Mouse (Mus musculus) kidney, postnatal 0 days (tissue): ENCODE data around the gene Psmb11. TPM values are rescaled to one million over a fixed set of nuclear protein-coding genes. Genes with fewer than 3 reads are reported as not detected.

Source experiments
- ATAC-seq: fragments of 200-750 bp; cut with Nextera tagmentation; replicated peaks from 2 replicates; pipeline ENCODE4 v1.8.0; 2017; ENCODE audit warnings: low read depth, moderate number of reproducible peaks, moderate TSS enrichment, moderate library complexity; ENCODE audit not compliant: low FRiP score
- DNase-seq: peaks from one replicate; pipeline ENCODE4 v3.0.0-alpha.2; 2016; ENCODE audit warnings: low spot score
- H3K27ac ChIP-seq: fragments of 300-500 bp; sonication (generic); 2 replicates; pipeline ENCODE4 v1.5.1; 2014; ENCODE audit warnings: mild to moderate bottlenecking
- H3K27me3 ChIP-seq: fragments of 300-500 bp; sonication (generic); 2 replicates; pipeline ENCODE4 v1.6.1; 2014; ENCODE audit warnings: low read length, mixed read lengths; ENCODE audit not compliant: insufficient read depth
- H3K36me3 ChIP-seq: fragments of 300-500 bp; sonication (generic); 2 replicates; pipeline ENCODE4 v1.6.1; 2014; ENCODE audit warnings: low read length, mixed read lengths; ENCODE audit not compliant: insufficient read depth
- H3K4me1 ChIP-seq: fragments of 300-500 bp; sonication (generic); replicated peaks from 2 replicates; pipeline ENCODE4 v1.6.1; 2014; ENCODE audit warnings: antibody characterized with exemption, low read length, mixed read lengths; ENCODE audit not compliant: insufficient read depth
- H3K4me2 ChIP-seq: fragments of 300-500 bp; sonication (generic); 2 replicates; pipeline ENCODE4 v1.6.1; 2014; ENCODE audit warnings: mild to moderate bottlenecking, low read length, moderate library complexity, mixed read lengths
- H3K4me3 ChIP-seq: fragments of 300-500 bp; sonication (generic); replicated peaks from 2 replicates; pipeline ENCODE4 v1.5.1; 2014; ENCODE audit warnings: low read depth, low read length
- H3K9ac ChIP-seq: fragments of 300-500 bp; sonication (generic); 2 replicates; pipeline ENCODE4 v1.6.1; 2014; ENCODE audit warnings: low read depth, low read length
- H3K9me3 ChIP-seq: fragments of 300-500 bp; sonication (generic); replicated peaks from 2 replicates; pipeline ENCODE4 v1.6.1; 2016; ENCODE audit warnings: low read length, inconsistent platforms, mixed read lengths
- CTCF ChIP-seq: IDR thresholded peaks from 2 replicates; pipeline ENCODE4 v1.5.1; 2016; ENCODE audit warnings: antibody characterized with exemption, low read depth, mild to moderate bottlenecking, moderate library complexity
- WGBS: fragments of 180-500 bp; shearing (Covaris S2); extraction: QIAGEN DNeasy Blood & Tissue Kit; methylation state at CpG from one replicate; pipeline ENCODE4 v1.1.7; 2014; 5-methylcytosine and 5-hydroxymethylcytosine counted together
- microRNA counts: library from miRNA; unstranded; fragments of <30 nt; microRNA quantifications from one replicate; lab custom pipeline; 2015
- microRNA-seq: library from miRNA; unstranded; fragments of <30 nt; microRNA quantifications from one replicate; pipeline ENCODE4, GENCODE M21; 2016
- polyA plus RNA-seq: library from polyadenylated mRNA; unstranded; fragments of >200 nt; fragmentation: Nextera tagmentation; extraction: Ambion mirVana; gene quantifications from 2 replicates; pipeline ENCODE4 v1.2.1, GENCODE M21; 2015

Psmb11 gene
- polyA plus RNA-seq, 1 experiment from 2014 or later: not detected

DNA sequence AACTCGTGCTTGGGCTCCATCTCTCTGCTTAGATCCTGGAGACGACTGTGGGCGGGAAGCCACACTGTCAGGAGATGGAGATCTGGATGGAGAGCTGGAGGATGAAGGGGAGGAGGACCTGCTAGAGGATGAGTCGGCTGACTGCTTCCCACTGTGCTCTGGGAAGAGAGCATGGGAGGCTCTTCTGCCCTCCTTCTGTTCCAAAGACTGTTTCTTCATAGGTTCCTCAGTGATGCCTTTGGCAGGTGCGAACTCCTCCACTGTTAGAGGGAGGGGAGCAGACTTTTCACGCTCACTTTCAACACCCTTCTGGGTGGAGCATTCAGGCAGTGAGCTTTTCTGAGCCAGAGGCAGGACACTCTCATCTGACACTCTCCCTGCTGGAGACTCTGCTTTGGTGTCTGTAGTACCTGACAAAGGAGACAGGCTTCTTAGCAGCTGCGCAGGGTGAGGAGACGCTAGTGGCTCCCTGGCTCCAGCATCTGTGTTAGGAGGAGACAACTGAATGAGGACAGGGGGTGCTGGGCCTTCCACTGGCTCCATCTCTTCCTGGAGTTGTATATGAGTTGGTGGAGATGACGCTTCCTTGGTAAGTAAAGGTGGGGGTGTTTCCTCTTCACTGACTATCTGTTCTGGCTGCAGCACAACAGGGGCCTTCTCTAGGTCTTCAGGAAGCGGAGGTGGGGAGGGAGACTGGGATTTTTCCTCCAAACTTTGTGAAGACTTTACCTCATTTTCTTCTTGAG is 43.4 kb downstream of the Psmb11 start:
- DNase-seq (no peak), ATAC-seq (no peak)
- Histone ChIP-seq H3K9me3 (no peaks in the 10 kb centered on the region), H3K36me3 (peaks cover 76% of the 10 kb centered on the region), H3K4me1 (no peaks in the 10 kb centered on the region), H3K9ac (no peak overlapping the region), H3K27ac (no peak overlapping the region), H3K4me3 (no peak overlapping the region), H3K4me2 (no peak overlapping the region), H3K27me3 (no peaks in the 10 kb centered on the region)
- TF ChIP-seq CTCF: no peak
- 92% methylated on average over 10 of the region's 10 CpGs for WGBS

GRCm38 (mm10) chr14:54669381-54669780 is 48.1 kb downstream of the Psmb11 start:
- WGBS: 84% methylated on average over 4 of the region's 4 CpGs
- TF ChIP-seq CTCF: peak; percentile 78
- Histone ChIP-seq H3K4me3 (no peak overlapping the region), H3K9me3 (no peaks in the 10 kb centered on the region), H3K27ac (no peak overlapping the region), H3K9ac (no peak overlapping the region), H3K27me3 (no peaks in the 10 kb centered on the region), H3K4me1 (no peaks in the 10 kb centered on the region), H3K4me2 (no peak overlapping the region), H3K36me3 (peaks cover 37% of the 10 kb centered on the region)
- ATAC-seq (no peak), DNase-seq (peak; percentile 33)

DNA sequence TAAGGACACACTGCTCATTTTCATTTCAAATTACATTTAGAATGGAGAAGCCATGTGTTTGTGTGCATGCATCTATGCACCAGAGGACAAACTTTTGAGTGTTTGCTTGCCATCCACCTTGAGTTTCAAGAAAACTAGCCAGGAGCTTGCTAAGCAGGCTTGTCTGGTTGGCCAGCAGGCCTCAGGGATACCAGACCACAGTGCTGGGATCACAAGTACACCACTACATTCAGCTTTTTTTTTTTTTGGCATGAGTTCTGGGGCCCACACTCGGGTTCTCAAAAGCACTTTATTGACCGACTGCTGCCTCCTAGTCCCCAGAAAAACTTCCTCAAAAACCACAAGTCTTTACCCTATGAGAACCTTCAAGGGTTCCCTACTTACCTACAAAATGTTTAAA is 53.1 kb downstream of the Psmb11 start:
- no peak overlapping the region for H3K9ac ChIP-seq
- H3K27me3 ChIP-seq: no peaks in the 10 kb centered on the region
- no peak overlapping the region for H3K27ac ChIP-seq
- ATAC-seq (no peak), DNase-seq (no peak)
- no peaks in the 10 kb centered on the region for H3K4me1 ChIP-seq
- no peaks in the 10 kb centered on the region for H3K9me3 ChIP-seq
- TF ChIP-seq CTCF: no peak
- no peak overlapping the region for H3K4me3 ChIP-seq
- no peak overlapping the region for H3K4me2 ChIP-seq
- H3K36me3 ChIP-seq: peaks cover 36% of the 10 kb centered on the region
- 71% methylated on average over 2 of the region's 2 CpGs for WGBS

DNA sequence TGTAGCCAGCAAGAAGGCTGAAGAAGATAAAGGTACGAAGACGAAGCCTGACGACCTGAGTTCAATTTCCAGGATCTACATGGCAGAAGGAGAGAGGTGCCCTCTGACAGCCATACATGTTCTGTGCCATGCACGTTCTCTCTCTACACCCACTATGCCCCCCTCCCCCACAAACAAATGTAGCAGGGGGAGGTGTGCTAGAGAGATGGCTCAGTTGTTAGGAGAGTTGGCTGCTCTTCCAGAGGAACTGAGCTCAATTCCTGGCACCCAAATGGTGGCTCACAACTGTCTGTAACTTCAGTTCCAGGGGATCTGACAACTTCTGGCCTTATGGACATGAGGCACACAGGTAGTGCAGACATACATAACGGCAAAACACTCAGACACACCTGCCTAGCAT is 55.1 kb downstream of the Psmb11 start:
- no peaks in the 10 kb centered on the region for H3K9me3 ChIP-seq
- DNase-seq (no peak), ATAC-seq (no peak)
- H3K9ac ChIP-seq: no peak overlapping the region
- H3K36me3 ChIP-seq: peaks cover 37% of the 10 kb centered on the region
- H3K27me3 ChIP-seq: no peaks in the 10 kb centered on the region
- 89% methylated on average over 5 of the region's 5 CpGs for WGBS
- no peaks in the 10 kb centered on the region for H3K4me1 ChIP-seq
- H3K4me3 ChIP-seq: no peak overlapping the region
- no peak overlapping the region for H3K27ac ChIP-seq
- no peak for TF ChIP-seq CTCF
- no peak overlapping the region for H3K4me2 ChIP-seq

DNA sequence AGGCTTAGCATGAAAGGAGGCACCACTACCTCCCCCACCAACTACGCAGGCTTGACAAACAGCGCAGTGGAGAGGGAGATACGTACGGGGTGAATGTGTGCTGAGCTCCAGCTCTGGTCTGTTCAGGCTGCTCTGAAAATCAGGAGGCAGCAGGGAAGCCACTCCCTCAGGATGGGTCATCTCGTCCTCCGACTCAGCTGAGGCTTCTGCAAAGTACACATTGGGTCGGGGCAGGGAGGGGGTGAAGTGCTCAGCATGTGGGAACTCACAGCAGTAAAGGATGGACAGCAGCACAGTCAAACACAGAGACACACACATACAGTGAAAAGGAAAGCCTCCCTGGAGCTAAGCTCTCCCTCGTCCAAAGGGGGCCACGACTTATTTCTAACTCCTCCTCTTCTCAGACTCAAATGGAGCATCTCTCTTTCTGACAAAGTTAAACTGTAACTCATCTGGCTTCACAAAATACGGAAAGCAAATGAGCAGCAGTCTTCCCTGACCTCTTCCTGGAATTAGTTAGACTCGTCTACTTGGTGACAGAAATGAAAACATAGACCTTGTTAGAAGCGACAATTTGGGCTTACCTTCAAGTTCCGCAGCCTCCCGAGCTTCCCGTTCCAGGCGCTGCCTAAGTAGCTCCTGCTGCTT is 57.5 kb downstream of the Psmb11 start:
- Histone ChIP-seq H3K27me3 (no peaks in the 10 kb centered on the region), H3K4me3 (no peak overlapping the region), H3K4me2 (no peak overlapping the region), H3K4me1 (no peaks in the 10 kb centered on the region), H3K9ac (no peak overlapping the region), H3K9me3 (no peaks in the 10 kb centered on the region), H3K36me3 (peaks cover 36% of the 10 kb centered on the region), H3K27ac (no peak overlapping the region)
- no peak for ATAC-seq
- 64% methylated on average over 16 of the region's 16 CpGs for WGBS
- no peak for DNase-seq
- TF ChIP-seq CTCF: no peak

MicroRNAs encoded within 50 kb of the gene (microRNA counts, 519-probe panel; counts per million panel counts)
- 330 counts per million, percentile 68 among the panel's probes with 10 or more counts for microRNA mmu-miR-686 (lab: Ali Mortazavi, UCI)

Small RNA genes within 50 kb of the gene (microRNA-seq; reads per million reads assigned to microRNA genes)
- gene Mir686 (not detected), gene Mir6948 (0.60 reads per million)

Other genes with a start within 250 kb of the Psmb11 start
- gene Slc7a7, start 203.7 kb upstream of the Psmb11 start, polyA plus RNA-seq: 27.8 and 36.4 TPM in 2 replicates
- 357 and 408 TPM in 2 replicates for gene Mrpl52, start 194.5 kb upstream of the Psmb11 start, polyA plus RNA-seq
- 107 and 114 TPM in 2 replicates for gene Mmp14, start 189.8 kb upstream of the Psmb11 start, polyA plus RNA-seq
- gene Lrp10, start 157.3 kb upstream of the Psmb11 start, polyA plus RNA-seq: 76.5 and 78.4 TPM in 2 replicates
- gene Rem2, start 145.3 kb upstream of the Psmb11 start, polyA plus RNA-seq: 4.3 and 4.4 TPM in 2 replicates
- 52.2 and 60.1 TPM in 2 replicates for gene Prmt5, start 103.9 kb upstream of the Psmb11 start, polyA plus RNA-seq
- gene Haus4, start 66.8 kb upstream of the Psmb11 start, polyA plus RNA-seq: 41.6 and 46.4 TPM in 2 replicates
- gene Ajuba, start 43.9 kb upstream of the Psmb11 start, polyA plus RNA-seq: 34.6 and 40.9 TPM in 2 replicates
- gene 4931414P19Rik, start 15.4 kb upstream of the Psmb11 start, polyA plus RNA-seq: 6.4 TPM in 2 replicates
- gene Psmb5, start 3.4 kb upstream of the Psmb11 start, polyA plus RNA-seq: 370 and 387 TPM in 2 replicates
- not detected in 2 replicates for gene Gm17606, start 19.5 kb downstream of the Psmb11 start, polyA plus RNA-seq
- 1.4 and 1.6 TPM in 2 replicates for gene Cdh24, start 19.9 kb downstream of the Psmb11 start, polyA plus RNA-seq
- 102 TPM in 2 replicates for gene 1700123O20Rik, start 64.8 kb downstream of the Psmb11 start, polyA plus RNA-seq
- gene Acin1, start 65.5 kb downstream of the Psmb11 start, polyA plus RNA-seq: 86.7 and 90.1 TPM in 2 replicates
- 0.07 TPM in 1 of 2 replicates, not detected in the other for gene Gm29776, start 77.4 kb downstream of the Psmb11 start, polyA plus RNA-seq
- not detected in 2 replicates for gene Cebpe, start 90.7 kb downstream of the Psmb11 start, polyA plus RNA-seq
- gene Slc7a8, start 160.5 kb downstream of the Psmb11 start, polyA plus RNA-seq: 25.4 and 25.7 TPM in 2 replicates
- gene Rnf212b, start 192.7 kb downstream of the Psmb11 start, polyA plus RNA-seq: 0.80 and 1.2 TPM in 2 replicates
- 18.7 and 19.9 TPM in 2 replicates for gene Homez, start 249.5 kb downstream of the Psmb11 start, polyA plus RNA-seq